Mouse (Mus musculus): ENCODE data around the gene Tbc1d16. TPM values are rescaled to one million over a fixed set of nuclear protein-coding genes. Genes with fewer than 3 reads are reported as not detected.

Gene Tbc1d16
- polyA plus RNA-seq, 1 experiment from 2014 or later: 25.3 TPM

DNA sequence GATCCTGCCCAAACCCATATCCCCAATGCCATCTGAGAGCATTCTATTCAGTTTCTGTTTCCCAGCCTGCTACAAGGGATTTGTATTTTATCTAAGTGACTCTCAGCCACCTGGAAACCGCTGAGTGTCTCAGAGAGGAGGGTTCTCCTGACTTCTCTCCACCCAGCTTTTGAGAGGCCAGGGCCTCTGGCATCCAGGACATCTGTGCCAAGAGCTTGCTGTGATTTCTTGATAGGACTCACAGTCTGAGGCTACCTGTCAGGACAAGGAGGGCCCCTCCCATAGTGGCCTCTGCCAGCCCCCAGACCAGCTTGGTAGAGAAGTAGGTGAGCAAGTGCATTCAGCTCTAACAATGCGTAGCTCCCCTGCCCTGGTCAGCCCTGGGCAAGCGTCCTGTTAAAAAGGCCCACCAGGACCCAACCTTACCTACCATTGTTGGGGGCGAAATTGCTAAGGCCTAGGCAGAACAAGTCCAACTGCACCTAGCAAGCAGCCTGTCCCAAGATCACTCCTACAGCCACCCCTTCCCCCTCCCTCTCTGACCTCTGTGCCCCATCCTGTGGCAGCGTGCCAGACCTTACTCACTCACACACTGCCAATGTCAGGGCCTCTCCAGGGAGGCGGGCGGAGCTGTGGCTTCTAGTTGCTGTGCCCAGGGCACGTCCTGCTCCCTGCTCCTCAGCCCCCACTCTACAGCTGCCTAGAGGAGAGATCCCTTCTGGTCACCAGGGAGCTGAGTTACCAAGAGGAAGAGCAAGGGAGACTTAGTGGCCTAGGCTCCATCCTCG, 100.4 kb downstream of the Tbc1d16 start:
- Histone ChIP-seq H3K4me3 (no peak overlapping the region), H3K27ac (replicated peaks) (peak overlapping the region; percentile 16; the same call in 1 of the 2 replicates), H3K27me3 (replicated peaks; ENCODE audit: low read depth, poor library complexity, severe bottlenecking) (peaks cover 97% of the 10 kb centered on the region), H3K36me3 (replicated peaks) (no peaks in the 10 kb centered on the region), H3K9me3 (no peaks in the 10 kb centered on the region; the same call in 1 of the 2 replicates), H3K4me1 (peaks cover 60% of the 10 kb centered on the region)
- no peak for DNase-seq (ENCODE audit: low spot score)
- 66% methylated on average over 9 of the region's 9 CpGs for WGBS

DNA sequence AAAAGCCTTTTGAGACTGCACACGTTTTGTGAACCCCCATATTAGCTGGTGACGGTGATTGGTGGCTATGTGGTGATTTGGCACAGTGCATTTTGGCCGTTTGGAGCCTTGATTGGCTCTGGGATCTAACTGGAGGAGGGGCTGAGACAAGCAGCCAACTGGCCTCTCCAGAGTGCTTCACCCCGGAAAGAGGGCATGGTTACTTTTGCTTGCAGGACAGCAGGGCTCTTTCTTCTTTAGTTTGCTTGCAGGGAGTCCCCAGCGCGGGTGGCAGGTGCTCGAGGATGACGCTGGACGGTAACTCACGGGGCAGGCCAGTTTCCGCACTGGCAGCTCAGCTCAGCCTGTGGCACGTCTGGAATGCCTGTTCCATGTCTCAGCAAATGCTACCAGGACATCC, 101.2 kb downstream of the Tbc1d16 start:
- Histone ChIP-seq H3K36me3 (replicated peaks) (no peaks in the 10 kb centered on the region), H3K27me3 (replicated peaks; ENCODE audit: low read depth, poor library complexity, severe bottlenecking) (peaks cover 97% of the 10 kb centered on the region), H3K9me3 (no peaks in the 10 kb centered on the region; the same call in 1 of the 2 replicates), H3K4me1 (peaks cover 63% of the 10 kb centered on the region), H3K27ac (replicated peaks) (peak overlapping the region; percentile 15; the same call in 1 of the 2 replicates), H3K4me3 (no peak overlapping the region)
- 32% methylated on average over 12 of the region's 12 CpGs for WGBS
- no peak for DNase-seq (ENCODE audit: low spot score)

DNA sequence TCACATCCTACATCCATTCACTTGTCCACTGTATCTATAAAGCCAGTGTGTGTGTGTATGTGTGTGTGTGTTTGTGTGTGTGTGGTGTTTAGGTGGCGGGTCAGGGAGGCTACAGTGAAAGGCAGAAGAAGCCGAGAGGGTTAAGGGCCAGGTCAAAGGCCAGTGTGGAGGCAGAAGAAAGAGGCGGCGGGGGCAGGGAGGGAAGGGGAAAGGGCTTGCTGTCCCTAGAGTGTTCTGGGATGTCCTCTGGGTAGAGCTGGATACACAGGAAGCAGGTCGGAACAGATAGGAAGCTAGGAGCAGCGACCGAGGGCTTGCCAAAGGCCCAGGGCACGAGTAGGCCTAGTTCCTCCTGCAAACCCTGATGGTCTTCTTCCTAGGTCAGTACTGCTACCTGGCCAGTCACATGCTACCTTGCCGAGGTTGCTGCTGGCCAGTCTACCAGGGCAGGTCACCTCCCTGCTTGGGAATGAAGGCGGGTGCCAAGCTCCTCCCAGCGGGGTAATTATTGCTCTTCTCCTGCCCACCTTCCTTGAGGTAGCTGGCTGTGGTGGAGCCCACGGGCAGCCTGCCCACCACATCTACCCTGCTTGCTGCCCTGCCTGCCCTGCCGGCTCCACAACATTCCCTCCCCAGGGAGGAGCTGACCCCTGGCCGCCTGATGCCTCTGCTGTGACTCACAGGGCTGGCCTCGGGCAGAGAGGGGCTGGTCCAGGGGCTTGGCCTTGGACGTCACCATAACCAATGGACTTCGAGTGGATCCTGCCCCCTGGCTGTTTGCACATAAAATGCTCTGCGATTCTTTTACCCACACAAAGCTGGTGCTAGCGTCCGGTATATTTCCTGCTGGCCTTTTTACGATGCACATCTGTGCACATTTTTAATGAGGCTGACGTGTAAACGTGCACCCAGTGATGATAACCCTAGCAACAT, 102.1 kb downstream of the Tbc1d16 start:
- peak overlapping the region; percentile 34 for H3K4me3 ChIP-seq
- H3K27ac ChIP-seq (replicated peaks): peak overlapping the region; percentile 65; the same call in 1 of the 2 replicates
- H3K27me3 ChIP-seq (replicated peaks; ENCODE audit: low read depth, poor library complexity, severe bottlenecking): peaks cover 95% of the 10 kb centered on the region

DNA sequence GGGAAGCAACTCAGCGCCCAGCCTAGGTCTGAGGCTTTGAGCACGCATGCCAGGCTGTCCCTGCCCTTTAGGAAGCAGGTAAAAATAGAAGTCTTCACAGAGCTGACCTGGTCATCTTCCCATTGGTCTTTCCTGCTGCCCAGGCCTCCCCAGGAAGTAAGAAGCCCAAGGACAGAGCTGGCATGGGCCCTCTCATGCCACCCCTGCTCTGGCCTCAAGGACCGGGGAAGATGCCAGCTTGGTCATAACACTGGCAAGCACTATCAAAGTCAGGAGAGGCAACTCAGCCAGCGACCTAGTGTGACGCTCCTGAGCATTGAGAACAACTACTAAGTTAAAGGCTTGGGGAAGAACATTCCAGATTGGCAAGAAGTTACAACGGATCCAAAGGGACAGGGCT, 103.8 kb downstream of the Tbc1d16 start:
- peaks cover 90% of the 10 kb centered on the region for H3K27me3 ChIP-seq (replicated peaks; ENCODE audit: low read depth, poor library complexity, severe bottlenecking)
- 93% methylated on average over 6 of the region's 6 CpGs for WGBS

More for the DNA sequence above, 102.1 kb downstream of the Tbc1d16 start:
- Histone ChIP-seq H3K4me1 (peaks cover 63% of the 10 kb centered on the region), H3K9me3 (no peaks in the 10 kb centered on the region; the same call in 1 of the 2 replicates), H3K36me3 (replicated peaks) (no peaks in the 10 kb centered on the region)
- WGBS: 26% methylated on average over 23 of the region's 23 CpGs
- DNase-seq (ENCODE audit: low spot score): peak; percentile 79

DNA sequence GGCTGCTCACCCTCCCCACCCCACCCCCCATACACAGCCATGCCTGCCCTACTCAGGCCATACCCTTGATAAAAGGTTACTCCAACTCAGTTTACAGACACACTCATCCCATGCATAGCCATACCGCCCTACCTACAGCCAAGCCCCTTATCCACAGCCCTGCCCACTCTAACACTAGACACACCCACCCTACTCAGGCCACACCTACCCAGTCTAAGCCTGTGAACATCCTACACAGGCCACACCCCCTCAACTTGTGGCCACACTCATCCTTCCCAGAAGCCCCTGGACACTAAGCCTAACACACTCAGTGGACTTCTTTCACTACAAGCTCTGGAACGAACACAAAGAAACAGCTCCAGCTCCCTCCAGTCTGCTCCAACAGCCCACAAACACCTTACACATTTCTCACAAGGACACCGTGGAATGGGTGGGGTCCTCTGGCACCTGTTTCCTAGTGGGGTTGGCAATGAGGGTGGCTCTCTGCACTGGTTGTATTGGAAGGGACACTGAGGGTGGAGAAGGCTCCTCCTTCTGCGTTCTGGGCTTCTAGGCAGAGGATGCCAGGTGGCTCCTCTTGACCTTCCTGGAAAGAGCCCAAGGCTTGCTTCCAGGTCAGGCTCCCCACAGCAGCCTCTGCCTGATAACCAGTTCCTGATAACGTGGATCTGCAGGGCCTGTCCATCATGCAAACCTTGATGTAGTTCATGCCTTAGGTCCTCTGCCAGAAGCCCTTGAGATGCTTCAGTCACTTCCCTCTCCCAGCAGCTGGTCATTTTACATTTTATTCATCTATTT, 104.6 kb downstream of the Tbc1d16 start:
- H3K9me3 ChIP-seq: no peaks in the 10 kb centered on the region
- H3K27ac ChIP-seq (replicated peaks): no peak overlapping the region
- DNase-seq (ENCODE audit: low spot score): no peak
- 79% methylated on average over 5 of the region's 5 CpGs for WGBS
- H3K4me1 ChIP-seq: peaks cover 49% of the 10 kb centered on the region
- H3K4me3 ChIP-seq: no peak overlapping the region
- peaks cover 90% of the 10 kb centered on the region for H3K27me3 ChIP-seq (replicated peaks; ENCODE audit: low read depth, poor library complexity, severe bottlenecking)
- no peaks in the 10 kb centered on the region for H3K36me3 ChIP-seq (replicated peaks)

More for the DNA sequence above, 103.8 kb downstream of the Tbc1d16 start:
- no peaks in the 10 kb centered on the region for H3K36me3 ChIP-seq (replicated peaks)
- H3K27ac ChIP-seq (replicated peaks): no peak overlapping the region
- no peak for DNase-seq (ENCODE audit: low spot score)
- no peaks in the 10 kb centered on the region for H3K9me3 ChIP-seq
- H3K4me3 ChIP-seq: no peak overlapping the region
- peaks cover 51% of the 10 kb centered on the region for H3K4me1 ChIP-seq

DNA sequence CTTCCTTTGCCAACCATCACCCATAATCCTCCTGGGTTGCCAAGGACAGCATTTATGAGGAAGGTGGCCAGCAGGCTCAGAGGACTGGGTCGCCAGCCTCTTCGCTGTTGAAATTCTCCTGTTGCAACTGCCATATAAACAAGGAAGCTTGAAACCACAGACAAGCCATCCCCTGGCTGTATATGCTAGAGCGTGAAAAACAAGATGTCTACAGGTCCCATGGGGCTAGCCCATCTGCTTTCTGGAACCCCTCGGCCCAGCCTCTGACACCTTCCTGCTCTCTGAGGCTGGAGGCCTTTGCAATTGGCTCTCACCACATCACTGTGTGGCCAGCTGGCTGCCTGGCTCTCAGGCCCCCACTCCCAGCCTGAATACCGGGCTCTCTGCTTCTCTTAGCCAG, 105.9 kb downstream of the Tbc1d16 start:
- Histone ChIP-seq H3K27ac (replicated peaks) (no peak overlapping the region), H3K36me3 (replicated peaks) (no peaks in the 10 kb centered on the region), H3K27me3 (replicated peaks; ENCODE audit: low read depth, poor library complexity, severe bottlenecking) (peaks cover 86% of the 10 kb centered on the region), H3K4me3 (no peak overlapping the region), H3K4me1 (peaks cover 43% of the 10 kb centered on the region), H3K9me3 (no peaks in the 10 kb centered on the region)
- DNase-seq (ENCODE audit: low spot score): no peak
- WGBS: 85% methylated on average over 5 of the region's 5 CpGs

DNA sequence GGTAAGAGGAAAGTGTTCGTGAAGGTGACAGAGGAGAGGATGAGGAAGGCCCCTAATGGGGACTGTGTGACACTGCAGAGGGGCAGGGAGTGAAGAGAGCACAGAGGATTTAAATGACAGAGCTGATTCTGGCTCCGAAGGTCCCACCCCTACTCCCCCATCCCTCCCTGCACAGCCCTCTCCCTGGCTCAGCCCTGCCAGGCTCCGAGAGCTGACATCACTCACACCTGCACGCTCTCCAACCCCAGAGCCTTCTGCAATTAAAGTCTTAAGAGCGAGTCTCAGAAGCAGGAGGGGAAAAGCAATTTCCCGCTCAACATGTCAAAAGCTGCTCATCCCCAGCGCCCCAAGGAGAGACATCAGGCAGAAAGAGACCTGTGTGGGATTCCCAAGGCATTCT, 109.4 kb downstream of the Tbc1d16 start:
- no peak overlapping the region for H3K27ac ChIP-seq (replicated peaks)
- DNase-seq (ENCODE audit: low spot score): no peak
- WGBS: 15% methylated on average over 7 of the region's 7 CpGs

DNA sequence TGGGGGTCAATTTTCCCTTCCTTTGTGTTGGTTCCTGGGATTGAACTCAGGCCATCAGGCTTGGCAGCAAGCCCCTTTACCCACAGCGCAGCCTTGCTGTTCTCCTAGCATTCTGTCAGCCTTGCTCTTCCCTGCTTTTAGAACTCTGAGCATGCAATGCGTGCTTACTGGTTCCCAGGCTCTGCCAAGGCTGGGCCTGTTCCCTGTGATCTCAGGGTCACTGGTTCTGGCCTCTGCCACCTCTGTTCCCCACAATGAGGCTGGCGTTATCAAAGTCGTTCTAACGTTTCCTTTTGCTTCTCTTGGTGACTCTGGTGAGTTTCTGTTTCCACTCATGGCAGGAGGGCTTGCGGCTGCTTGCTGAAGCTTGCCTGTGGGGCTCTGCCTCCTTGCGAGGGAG, 110.4 kb downstream of the Tbc1d16 start:
- peaks cover 16% of the 10 kb centered on the region for H3K4me1 ChIP-seq
- no peaks in the 10 kb centered on the region for H3K9me3 ChIP-seq
- no peak for DNase-seq (ENCODE audit: low spot score)
- peaks cover 76% of the 10 kb centered on the region for H3K27me3 ChIP-seq (replicated peaks; ENCODE audit: low read depth, poor library complexity, severe bottlenecking)
- H3K4me3 ChIP-seq: no peak overlapping the region
- H3K27ac ChIP-seq (replicated peaks): no peak overlapping the region
- 53% methylated on average over 7 of the region's 7 CpGs for WGBS
- H3K36me3 ChIP-seq (replicated peaks): no peaks in the 10 kb centered on the region

More for the DNA sequence above, 109.4 kb downstream of the Tbc1d16 start:
- Histone ChIP-seq H3K36me3 (replicated peaks) (no peaks in the 10 kb centered on the region), H3K4me3 (no peak overlapping the region), H3K27me3 (replicated peaks; ENCODE audit: low read depth, poor library complexity, severe bottlenecking) (peaks cover 77% of the 10 kb centered on the region), H3K4me1 (peaks cover 20% of the 10 kb centered on the region), H3K9me3 (no peaks in the 10 kb centered on the region)

DNA sequence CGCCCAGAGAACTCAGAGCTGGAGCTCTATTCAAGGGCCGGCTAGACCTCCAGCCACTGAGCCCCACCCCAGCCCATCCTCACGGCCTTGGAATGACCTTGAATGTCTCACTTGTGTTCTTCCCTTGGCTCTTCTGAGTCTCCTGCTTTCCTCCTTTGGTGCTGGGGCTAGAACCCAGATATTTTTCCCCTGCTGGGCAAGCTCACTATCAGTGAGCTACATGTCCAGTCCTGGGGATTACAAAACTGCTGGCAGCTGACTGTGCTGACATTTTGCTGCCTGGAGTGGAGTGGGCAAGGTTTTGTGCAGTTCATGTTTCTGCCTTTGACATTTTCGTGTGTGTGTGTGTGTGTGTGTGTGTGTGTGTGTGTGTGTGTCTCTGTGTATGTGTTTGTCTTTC, 111.3 kb downstream of the Tbc1d16 start:
- H3K27me3 ChIP-seq (replicated peaks; ENCODE audit: low read depth, poor library complexity, severe bottlenecking): peaks cover 75% of the 10 kb centered on the region
- no peaks in the 10 kb centered on the region for H3K9me3 ChIP-seq
- 72% methylated on average over 4 of the region's 4 CpGs for WGBS
- DNase-seq (ENCODE audit: low spot score): no peak
- H3K4me3 ChIP-seq: no peak overlapping the region
- H3K27ac ChIP-seq (replicated peaks): no peak overlapping the region
- peaks cover 13% of the 10 kb centered on the region for H3K4me1 ChIP-seq
- no peaks in the 10 kb centered on the region for H3K36me3 ChIP-seq (replicated peaks)

DNA sequence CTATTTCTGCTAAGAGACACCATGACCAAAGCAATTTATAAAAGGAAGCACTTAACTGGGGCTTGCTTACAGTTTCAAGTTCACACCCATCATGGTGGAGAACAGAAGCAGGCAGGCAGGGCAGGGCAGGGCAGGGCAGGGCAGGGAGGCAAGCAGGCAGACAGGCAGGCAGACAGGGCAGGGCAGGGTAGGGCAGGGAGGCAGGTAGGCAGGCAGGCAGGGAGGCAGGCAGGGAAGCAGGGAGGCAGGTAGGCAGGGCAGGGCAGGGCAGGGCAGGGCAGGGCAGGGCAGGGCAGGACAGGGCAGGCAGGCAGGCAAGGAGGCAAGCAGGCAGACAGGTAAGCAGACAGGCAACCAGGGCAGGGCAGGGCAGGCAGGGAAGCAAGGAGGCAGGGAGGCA, 115.6 kb downstream of the Tbc1d16 start:
- no peak overlapping the region for H3K27ac ChIP-seq (replicated peaks)
- no peak for DNase-seq (ENCODE audit: low spot score)
- H3K4me3 ChIP-seq: no peak overlapping the region
- peaks cover 72% of the 10 kb centered on the region for H3K27me3 ChIP-seq (replicated peaks; ENCODE audit: low read depth, poor library complexity, severe bottlenecking)
- no peaks in the 10 kb centered on the region for H3K9me3 ChIP-seq
- no peaks in the 10 kb centered on the region for H3K36me3 ChIP-seq (replicated peaks)
- H3K4me1 ChIP-seq: peaks cover 10% of the 10 kb centered on the region

DNA sequence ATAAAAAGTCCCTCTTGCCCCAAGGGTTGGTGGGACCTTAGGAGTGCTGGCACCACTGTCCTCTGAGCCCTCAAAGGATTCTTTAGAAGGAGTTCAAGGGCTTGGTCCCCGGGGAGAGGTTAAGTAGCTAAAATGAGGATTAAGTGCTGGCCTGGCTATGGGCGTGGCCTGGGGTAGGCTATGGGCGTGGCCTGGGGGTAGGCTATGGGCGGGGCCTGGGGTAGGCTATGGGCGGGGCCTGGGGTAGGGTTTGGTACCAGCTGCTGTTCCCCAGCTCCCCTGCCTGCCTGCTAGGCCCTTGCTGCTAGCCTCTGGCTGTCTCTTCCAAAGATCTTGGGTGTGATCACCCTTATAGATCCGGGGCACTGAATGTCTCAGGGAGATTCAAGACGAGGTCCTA, 117.0 kb downstream of the Tbc1d16 start:
- DNase-seq (ENCODE audit: low spot score): peak; percentile 61
- Histone ChIP-seq H3K27me3 (replicated peaks; ENCODE audit: low read depth, poor library complexity, severe bottlenecking) (peaks cover 76% of the 10 kb centered on the region), H3K4me1 (peaks cover 24% of the 10 kb centered on the region), H3K36me3 (replicated peaks) (no peaks in the 10 kb centered on the region), H3K27ac (replicated peaks) (no peak overlapping the region), H3K9me3 (no peaks in the 10 kb centered on the region), H3K4me3 (no peak overlapping the region)
- 11% methylated on average over 7 of the region's 7 CpGs for WGBS

Measured in embryonic facial prominence, embryonic 10.5 days (tissue).